Mouse (Mus musculus) CH12.LX (cell line): ENCODE data around the gene Ttc7b.

Experiments
- BHLHE40 ChIP-seq: IDR thresholded peaks from 2 replicates; pipeline ENCODE4 v1.6.1; 2011; ENCODE audit warnings: mild to moderate bottlenecking, low read depth, low read length, improper control_type of control experiment
- CTCF ChIP-seq, 2 experiments: IDR thresholded peaks in 1 of 2; conservative IDR thresholded peaks in 1 of 2; 2 replicates each; pipeline ENCODE4 v1.5.1; 2011 to 2012; ENCODE audit warnings: low read depth in 2 of 2, low read length in 2 of 2, improper control_type of control experiment in 1 of 2, inconsistent platforms in 1 of 2, mild to moderate bottlenecking in 1 of 2, moderate library complexity in 1 of 2
- MAX ChIP-seq: IDR thresholded peaks from 2 replicates; pipeline ENCODE4 v1.6.1; 2011; ENCODE audit warnings: low read length, improper control_type of control experiment
- MAZ ChIP-seq: IDR thresholded peaks from 2 replicates; pipeline ENCODE4 v1.6.1; 2012; ENCODE audit warnings: low read depth, mild to moderate bottlenecking, inconsistent platforms, low read length, improper control_type of control experiment, moderate library complexity
- MXI1 ChIP-seq: IDR thresholded peaks from 2 replicates; pipeline ENCODE4 v1.6.1; 2011; ENCODE audit warnings: mild to moderate bottlenecking, low read depth, low read length, improper control_type of control experiment
- MYC ChIP-seq: IDR thresholded peaks from 2 replicates; pipeline ENCODE4 v1.6.1; 2011; ENCODE audit warnings: low read depth, mild to moderate bottlenecking, improper control_type of control experiment, low read length
- POLR2A ChIP-seq: IDR thresholded peaks from 2 replicates; pipeline ENCODE4 v1.6.1; 2011; ENCODE audit warnings: low read depth, mild to moderate bottlenecking, improper control_type of control experiment, low read length
- RCOR1 ChIP-seq: conservative IDR thresholded peaks from 2 replicates; pipeline ENCODE4 v1.6.1; 2012; ENCODE audit warnings: low read depth, mild to moderate bottlenecking, inconsistent platforms, low read length, improper control_type of control experiment
- SIN3A ChIP-seq: IDR thresholded peaks from 2 replicates; pipeline ENCODE4 v1.6.1; 2012; ENCODE audit warnings: low read length, improper control_type of control experiment, inconsistent platforms
- TCF12 ChIP-seq: IDR thresholded peaks from 2 replicates; pipeline ENCODE4 v1.6.1; 2014; ENCODE audit warnings: low read depth, mild to moderate bottlenecking, inconsistent platforms, low read length, improper control_type of control experiment

DNA sequence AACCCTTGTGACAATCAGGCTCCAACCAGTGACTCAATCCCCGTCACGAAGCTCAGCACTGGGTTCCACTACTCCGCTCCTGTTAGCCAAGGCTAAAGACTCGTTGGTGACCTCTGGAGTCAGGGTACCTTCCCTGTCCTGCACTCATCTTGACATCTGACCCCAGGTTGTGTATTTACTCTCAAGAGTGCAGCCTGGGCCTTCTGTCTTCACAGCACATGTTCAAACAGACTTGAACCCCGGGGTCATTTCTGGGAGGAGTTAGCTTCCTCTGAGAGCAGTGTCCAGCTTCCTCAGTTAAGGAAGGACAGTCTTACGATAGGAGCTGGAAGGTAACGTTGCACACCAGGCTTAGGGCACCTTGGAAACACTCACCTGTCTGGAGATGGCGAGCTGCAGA lies 144.8 kb downstream of the Ttc7b start:
- TF ChIP-seq MXI1, result no peak
- TF ChIP-seq CTCF (conservative IDR thresholded peaks at IDR 0.05 in 1 of 2, IDR thresholded peaks at IDR 0.05 in 1 of 2; ENCODE audit: low read depth in 2 of 2, low read length in 2 of 2), result no peak
- no peak for TF ChIP-seq POLR2A
- no peak for TF ChIP-seq BHLHE40
- TF ChIP-seq MAX, result no peak
- no peak for TF ChIP-seq MAZ
- no peak for TF ChIP-seq RCOR1
- no peak for TF ChIP-seq MYC
- no peak for TF ChIP-seq TCF12
- no peak for TF ChIP-seq SIN3A
